Mouse (Mus musculus) inflammation-experienced regulatory T-cells, adult 6 months (primary cell): ENCODE results near the gene Il4ra. TPM values are rescaled to one million over a fixed set of nuclear protein-coding genes. Genes with fewer than 3 reads are reported as not detected.

ENCODE experiments used
- ATAC-seq: one replicate; pipeline ENCODE4 v1.8.0; 2017
- polyA plus RNA-seq, 3 experiments: library from polyadenylated mRNA; unstranded; fragments of 100-300 nt; shearing (Covaris generic); gene quantifications; one replicate each; pipeline ENCODE4 v1.2.1; 2017

The Il4ra gene
- polyA plus RNA-seq, 3 experiments from 2014 or later, result 37.9 to 62.8 (median 54.6) TPM

- no peak for ATAC-seq
These were observed 48.8 kb downstream of the Il4ra start for GRCm38 (mm10) chr7:125600612-125601279.

DNA sequence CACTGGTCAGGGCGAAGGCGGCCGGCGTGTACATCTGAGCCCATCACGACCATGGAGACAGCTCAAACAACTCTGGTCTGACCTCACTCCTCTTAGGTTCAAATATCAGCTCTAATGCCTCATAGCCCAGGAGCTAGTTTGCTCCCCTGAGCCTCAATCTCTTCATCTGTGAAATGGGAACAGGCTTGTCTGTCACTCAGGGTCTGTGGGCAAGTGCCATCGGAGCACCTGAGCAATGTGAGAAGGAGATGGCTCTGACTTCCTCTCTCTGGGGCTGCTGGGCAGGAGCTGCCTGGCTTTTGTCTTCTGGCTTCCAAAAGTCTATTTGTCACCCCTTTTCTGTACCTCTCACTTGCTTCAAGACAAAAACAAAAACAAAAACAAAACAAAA is 49.4 kb downstream of the Il4ra start:
- ATAC-seq, result no peak

DNA sequence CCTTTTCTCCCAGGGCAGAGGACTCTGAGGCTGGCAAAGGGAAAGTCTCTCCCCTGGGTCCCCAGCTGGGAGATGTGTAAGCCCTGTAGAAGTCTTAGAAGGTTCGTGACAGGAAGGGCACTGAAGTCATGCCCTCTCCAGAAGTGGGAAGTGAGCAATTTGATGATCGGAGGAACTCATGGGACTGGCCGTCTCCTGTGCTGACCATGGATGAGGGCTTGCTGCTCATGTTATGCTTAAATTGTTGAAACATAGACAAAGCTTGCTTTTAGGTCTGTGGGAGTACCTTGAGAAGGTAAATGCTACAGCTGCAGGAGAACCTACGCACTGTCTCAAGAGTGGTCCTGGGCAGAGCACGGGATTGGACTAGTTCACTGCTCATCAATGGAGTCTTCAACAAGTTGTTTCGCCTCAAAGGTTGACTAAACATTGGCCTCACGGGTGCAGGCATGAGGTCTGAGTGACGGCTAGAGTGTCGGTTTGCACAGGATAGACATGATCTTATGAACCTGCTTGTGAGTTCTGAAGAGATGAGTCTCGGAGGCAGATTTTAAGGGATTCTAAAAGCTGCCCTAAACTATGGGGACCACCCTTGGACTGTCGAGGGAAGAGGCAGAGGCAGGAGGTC is 50.0 kb downstream of the Il4ra start:
- no peak for ATAC-seq

DNA sequence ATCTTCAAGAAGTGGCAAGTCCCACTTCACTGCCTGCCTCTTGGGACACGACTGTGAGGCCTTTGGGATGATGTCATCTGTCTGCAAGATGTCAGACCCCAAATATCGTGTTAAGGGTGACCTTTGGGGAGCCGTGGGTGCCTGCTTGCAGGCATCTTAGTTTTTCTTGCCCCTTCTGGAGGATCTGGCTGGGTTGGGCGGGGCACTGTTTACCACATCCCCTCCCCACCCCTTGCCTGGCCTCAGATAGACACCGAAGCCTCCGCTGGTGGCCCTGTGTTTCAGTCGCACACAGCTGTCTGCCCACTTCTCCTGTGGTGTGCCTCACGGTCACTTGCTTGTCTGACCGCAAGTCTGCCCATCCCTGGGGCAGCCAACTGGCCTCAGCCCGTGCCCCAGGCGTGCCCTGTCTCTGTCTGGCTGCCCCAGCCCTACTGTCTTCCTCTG is 51.3 kb downstream of the Il4ra start, which contains the start of gene Il21r:
TSS of gene Il21r (plus strand) at position 245 of the 447 bp plus-strand sequence.
- ATAC-seq, result peak; percentile 57

- no peak for ATAC-seq
These were observed 52.7 kb downstream of the Il4ra start for GRCm38 (mm10) chr7:125604362-125605319.

GRCm38 (mm10) chr7:125605725-125606139 is 53.8 kb downstream of the Il4ra start:
- peak; percentile 29 for ATAC-seq

DNA sequence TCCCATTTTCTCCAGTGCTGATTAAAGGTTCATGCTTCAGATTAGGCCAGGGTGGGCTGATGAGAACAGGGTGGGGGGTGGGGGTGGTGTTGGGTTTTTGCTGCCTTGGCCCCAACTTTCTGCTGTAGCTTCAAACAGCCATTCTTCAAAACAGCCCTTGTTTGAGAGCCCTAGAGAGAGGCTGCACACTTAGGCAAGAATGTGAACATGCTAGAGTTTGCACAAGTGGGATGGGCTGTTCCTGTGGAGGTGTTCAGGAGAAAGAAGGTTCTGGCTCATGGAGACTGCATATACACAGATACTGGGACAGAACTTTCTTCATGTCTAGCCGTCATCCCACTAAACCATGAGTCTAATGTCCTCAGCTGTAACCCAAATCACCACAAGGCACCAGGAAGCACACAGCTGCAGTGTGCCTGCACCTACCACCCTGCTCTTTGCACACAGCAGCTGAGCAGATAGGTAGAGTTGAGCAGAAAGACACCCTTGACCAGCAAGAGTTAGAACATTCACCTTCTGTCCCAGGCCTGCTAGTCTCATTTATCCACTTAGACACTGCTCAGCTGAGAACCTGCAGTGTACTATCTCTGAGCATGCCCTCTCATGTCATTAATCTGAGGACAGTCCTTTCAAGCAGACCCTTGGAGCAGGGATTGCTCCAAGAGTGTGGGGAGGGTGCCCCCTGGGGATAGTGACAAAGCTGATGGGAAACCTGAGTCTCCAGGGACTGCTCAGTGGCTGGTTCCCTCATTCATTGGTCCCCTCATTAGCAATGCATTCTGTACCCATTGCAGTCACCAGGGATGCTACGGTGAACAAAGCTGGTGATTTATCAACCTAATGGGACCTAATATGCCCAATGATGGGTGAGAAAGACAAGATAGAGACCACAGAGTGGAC is 54.6 kb downstream of the Il4ra start:
- ATAC-seq, result no peak

- peak; percentile 80 for ATAC-seq
These were observed 55.7 kb downstream of the Il4ra start for GRCm38 (mm10) chr7:125607384-125608182.

GRCm38 (mm10) chr7:125608183-125608688 is 56.3 kb downstream of the Il4ra start:
- ATAC-seq, result no peak

DNA sequence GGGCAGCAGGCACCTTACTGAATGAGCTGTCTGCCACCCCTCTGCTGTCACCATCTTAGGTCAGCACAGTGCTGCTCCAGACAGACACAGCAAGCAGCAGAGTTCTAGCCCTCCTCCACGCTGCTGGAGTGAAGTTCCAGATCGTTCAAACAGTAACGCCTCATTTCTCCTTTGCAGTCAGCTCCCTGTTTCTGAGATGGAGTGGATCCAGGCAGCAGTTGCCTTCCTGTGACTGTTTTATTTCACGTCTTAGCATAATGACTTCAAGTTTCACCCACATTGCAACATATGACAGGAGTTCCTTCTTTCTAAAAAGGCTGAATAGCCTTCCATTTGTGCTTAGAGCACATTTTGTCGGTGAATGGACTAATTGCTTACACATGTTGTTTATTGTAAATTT is 61.7 kb downstream of the Il4ra start:
- ATAC-seq, result no peak

GRCm38 (mm10) chr7:125615453-125615852 is 63.5 kb downstream of the Il4ra start:
- ATAC-seq, result no peak

- no peak for ATAC-seq
These were observed 66.1 kb downstream of the Il4ra start for GRCm38 (mm10) chr7:125618016-125618415.

DNA sequence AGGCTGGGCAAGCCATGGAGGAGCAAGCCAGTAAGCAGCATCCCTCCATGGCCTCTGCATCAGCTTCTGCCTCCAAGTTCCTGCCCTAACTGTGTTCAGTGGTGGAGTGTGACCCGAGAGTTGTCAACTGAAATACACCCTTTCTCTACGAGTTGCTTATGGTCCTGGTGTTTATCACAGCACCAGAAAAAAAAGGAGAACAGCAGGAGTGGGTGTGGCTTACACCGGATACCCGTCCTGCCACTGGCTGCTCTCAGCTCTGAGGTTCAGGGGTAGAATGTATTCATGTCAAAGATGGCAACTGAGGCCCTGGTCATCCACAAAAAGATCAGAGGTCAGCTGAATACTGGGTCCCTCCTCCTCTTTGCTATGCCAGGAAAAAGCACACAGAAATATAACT is 68.2 kb downstream of the Il4ra start:
- peak; percentile 42 for ATAC-seq

DNA sequence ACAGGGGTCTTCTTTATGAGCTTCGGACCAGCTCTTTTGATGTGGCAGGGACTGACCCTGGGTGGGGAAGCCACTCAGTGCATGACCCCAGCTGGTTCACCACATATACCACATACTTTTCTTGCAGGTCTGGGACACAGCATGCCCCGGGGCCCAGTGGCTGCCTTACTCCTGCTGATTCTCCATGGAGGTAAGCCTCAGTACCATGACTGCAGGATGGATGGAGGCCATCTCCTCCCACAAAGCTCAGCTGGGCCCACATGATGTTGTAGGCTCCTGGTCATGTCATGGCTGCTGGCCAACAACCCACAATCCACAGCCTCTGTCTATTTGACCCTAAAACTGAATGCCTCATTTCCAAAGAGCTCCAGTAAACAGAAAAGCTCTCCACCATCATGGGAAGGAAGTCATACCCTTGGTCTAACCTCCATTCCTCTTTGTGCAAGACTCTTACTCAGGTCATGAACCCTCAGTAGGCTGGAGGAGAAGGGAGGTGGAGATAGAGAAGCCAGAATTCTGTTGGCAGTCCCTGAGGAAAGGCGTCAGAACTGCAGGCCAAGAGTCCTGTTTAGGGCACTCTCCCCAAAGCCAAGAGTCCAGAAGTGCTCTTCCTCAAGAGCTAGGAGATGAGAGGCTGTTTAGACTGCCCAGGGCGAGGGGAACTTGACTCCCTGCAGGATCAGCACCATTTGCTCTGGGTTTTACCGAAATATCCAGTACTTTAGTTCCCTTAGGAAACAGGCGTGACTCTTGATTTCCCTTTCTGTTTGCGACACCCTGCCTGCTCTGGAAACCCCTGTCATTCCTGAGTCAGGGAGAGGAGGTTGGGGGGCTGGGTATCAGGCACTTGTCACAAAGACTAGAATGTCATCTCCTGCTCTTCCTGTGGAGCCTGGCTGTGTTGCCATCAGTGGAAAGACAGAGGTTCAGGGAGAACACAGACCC is 71.1 kb downstream of the Il4ra start:
- no peak for ATAC-seq

GRCm38 (mm10) chr7:125625219-125625618 is 73.3 kb downstream of the Il4ra start:
- peak; percentile 67 for ATAC-seq

DNA sequence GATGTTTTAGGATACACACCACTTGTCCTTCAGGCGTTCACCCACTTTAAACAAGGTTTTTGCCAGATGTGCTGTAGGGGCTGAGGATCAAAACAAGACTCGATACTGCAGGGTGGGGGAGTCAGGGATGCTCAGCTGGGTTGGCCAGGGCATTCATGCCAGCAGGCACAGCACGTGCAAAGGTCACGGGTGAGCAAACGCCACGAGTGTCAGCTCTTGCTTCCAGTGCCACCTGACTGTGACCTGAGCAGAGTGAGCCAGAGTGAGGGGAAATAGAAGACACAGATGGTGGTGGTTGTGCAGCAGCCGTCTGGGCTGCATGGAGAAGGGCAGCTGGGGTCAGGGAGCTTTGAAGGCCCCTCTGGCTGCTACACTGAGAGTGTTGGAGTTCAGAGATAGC is 73.9 kb downstream of the Il4ra start:
- ATAC-seq, result no peak
